Mouse (Mus musculus) urinary bladder, postnatal 10 days (tissue): ENCODE measurements around the gene Dcaf10.
A peak's percentile ranks its signal among the peaks of the same experiment; 100 is the strongest.
"Not testable (repeated sequence)": the region's sequence is repeated elsewhere in the genome, so short reads cannot be mapped to it uniquely, and the experiment has no call there.

Source experiments
- DNase-seq: peaks from one replicate; pipeline ENCODE4 v3.0.0; 2022; ENCODE audit warnings: low spot score

Gene Dcaf10

GRCm38 (mm10) chr4:45341669-45342249 lies at the start of gene Dcaf10:
Gene Dcaf10 (plus strand): TSS chr4:45342101.
- DNase-seq = peak; percentile 84

GRCm38 (mm10) chr4:45296662-45297564 lies 45.0 kb upstream of the Dcaf10 start, which contains the start of gene Trmt10b:
Gene Trmt10b (plus strand): TSS chr4:45297127.
- no peak for DNase-seq

GRCm38 (mm10) chr4:45305536-45305935 lies 36.4 kb upstream of the Dcaf10 start:
- no peak for DNase-seq

GRCm38 (mm10) chr4:45308046-45308445 lies 33.9 kb upstream of the Dcaf10 start:
- no peak for DNase-seq

GRCm38 (mm10) chr4:45308606-45309005 lies 33.3 kb upstream of the Dcaf10 start:
- DNase-seq = no peak

- no peak for DNase-seq
Measured at GRCm38 (mm10) chr4:45311056-45311455, 30.8 kb upstream of the Dcaf10 start.

GRCm38 (mm10) chr4:45320159-45320816 lies 21.6 kb upstream of the Dcaf10 start:
- peak; percentile 23 for DNase-seq

- DNase-seq = no peak
Measured at GRCm38 (mm10) chr4:45331139-45331538, 10.8 kb upstream of the Dcaf10 start.

- DNase-seq = no peak
Measured at GRCm38 (mm10) chr4:45332466-45332865, 9.4 kb upstream of the Dcaf10 start.

- no peak for DNase-seq
Measured at GRCm38 (mm10) chr4:45341226-45341625, 675 bp upstream of the Dcaf10 start.

GRCm38 (mm10) chr4:45342286-45343155 lies 620 bp downstream of the Dcaf10 start, which contains the start of gene Exosc3:
Gene Exosc3 (minus strand): TSS chr4:45342732.
- DNase-seq = peak; percentile 16

- no peak for DNase-seq
Measured at GRCm38 (mm10) chr4:45356653-45357052, 14.8 kb downstream of the Dcaf10 start.

- no peak for DNase-seq
Measured at GRCm38 (mm10) chr4:45371261-45371660, 29.4 kb downstream of the Dcaf10 start.

GRCm38 (mm10) chr4:45374879-45375278 lies 33.0 kb downstream of the Dcaf10 start:
- no peak for DNase-seq

GRCm38 (mm10) chr4:45376573-45376972 lies 34.7 kb downstream of the Dcaf10 start:
- no peak for DNase-seq

- DNase-seq = not testable (repeated sequence)
Measured at GRCm38 (mm10) chr4:45380903-45381580, 39.1 kb downstream of the Dcaf10 start.

- DNase-seq = not testable (repeated sequence)
Measured at GRCm38 (mm10) chr4:45382133-45382532, 40.2 kb downstream of the Dcaf10 start.

- DNase-seq = not testable (repeated sequence)
Measured at GRCm38 (mm10) chr4:45387296-45387695, 45.4 kb downstream of the Dcaf10 start.

GRCm38 (mm10) chr4:45392099-45392498 lies 50.2 kb downstream of the Dcaf10 start:
- DNase-seq = no peak

- no peak for DNase-seq
Measured at GRCm38 (mm10) chr4:45392572-45392971, 50.7 kb downstream of the Dcaf10 start.

- DNase-seq = no peak
Measured at GRCm38 (mm10) chr4:45392994-45393393, 51.1 kb downstream of the Dcaf10 start.
